Mouse (Mus musculus) CH12F3 (cell line): ENCODE measurements around the gene Gm44805.
"Not testable (repeated sequence)": the region's sequence is repeated elsewhere in the genome, so short reads cannot be mapped to it uniquely, and the experiment has no call there.

Experiments
- in situ Hi-C: fragments of 300-500 bp; cut with MboI; formaldehyde crosslinking; loops from 2 replicates; pipeline ENCODE4 v1.14.3; 2020; ENCODE audit warnings: low sequenced_read_pairs

The Gm44805 gene

DNA sequence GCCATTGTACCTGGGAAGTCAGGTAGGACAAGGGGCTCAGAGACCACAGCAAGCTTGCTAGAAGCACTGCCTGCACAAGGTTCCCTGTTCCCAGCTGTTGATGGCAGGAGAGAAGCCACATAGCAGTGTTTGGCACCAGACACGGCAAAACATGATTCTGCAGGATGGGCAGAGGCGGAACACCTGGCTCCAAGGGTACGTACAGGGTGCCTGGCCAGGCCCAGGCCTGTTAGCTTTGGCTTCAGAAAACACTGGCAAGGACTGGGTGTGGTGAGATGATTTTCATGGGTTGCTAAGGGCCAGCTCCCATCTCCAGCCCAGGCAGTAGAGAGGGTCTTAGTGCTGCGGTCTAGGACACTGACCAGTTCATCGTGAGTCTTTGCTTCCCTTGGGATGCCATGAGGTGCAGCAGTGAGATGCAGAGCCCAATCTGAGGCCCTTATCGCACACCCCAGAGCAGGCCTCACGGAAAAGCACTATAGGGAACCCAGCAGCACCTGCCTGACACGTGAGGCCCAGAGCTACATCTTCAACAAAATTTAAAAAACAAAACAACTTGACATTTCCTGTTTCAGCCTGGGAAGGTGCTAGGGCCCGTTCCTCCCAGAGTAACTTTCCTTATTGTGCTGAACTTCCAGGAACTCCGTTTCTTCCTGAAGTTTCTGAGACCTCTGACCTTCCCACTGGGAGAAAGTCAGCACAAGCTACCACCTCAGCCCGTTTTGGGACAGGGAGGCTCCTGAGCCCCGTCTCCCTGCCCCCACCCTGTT lies 19.3 kb upstream of the Gm44805 start:
- in situ Hi-C loops, result loop anchor here (5.0 kb wide), 1 partner anchor 33 kb away; the partner anchor contains the start of gene Clptm1

DNA sequence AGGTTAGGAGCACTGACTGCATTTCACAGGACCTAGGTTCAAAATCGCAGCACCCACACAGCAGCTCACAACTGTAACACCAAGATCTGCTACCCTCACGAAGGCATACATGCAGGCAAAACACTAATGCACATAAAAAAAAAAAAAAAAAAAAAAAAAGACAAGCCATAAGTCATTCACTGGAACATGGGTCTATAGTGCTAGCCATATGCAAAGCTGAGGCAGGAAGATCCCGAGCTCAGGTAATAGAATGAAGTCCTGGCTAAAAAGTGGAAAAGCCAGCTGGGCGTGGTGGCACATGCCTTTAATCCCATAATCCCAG lies 18.6 kb upstream of the Gm44805 start:
- in situ Hi-C loops, result loop anchor here (5.0 kb wide), 1 partner anchor 32 kb away; the partner anchor contains the start of gene Clptm1

DNA sequence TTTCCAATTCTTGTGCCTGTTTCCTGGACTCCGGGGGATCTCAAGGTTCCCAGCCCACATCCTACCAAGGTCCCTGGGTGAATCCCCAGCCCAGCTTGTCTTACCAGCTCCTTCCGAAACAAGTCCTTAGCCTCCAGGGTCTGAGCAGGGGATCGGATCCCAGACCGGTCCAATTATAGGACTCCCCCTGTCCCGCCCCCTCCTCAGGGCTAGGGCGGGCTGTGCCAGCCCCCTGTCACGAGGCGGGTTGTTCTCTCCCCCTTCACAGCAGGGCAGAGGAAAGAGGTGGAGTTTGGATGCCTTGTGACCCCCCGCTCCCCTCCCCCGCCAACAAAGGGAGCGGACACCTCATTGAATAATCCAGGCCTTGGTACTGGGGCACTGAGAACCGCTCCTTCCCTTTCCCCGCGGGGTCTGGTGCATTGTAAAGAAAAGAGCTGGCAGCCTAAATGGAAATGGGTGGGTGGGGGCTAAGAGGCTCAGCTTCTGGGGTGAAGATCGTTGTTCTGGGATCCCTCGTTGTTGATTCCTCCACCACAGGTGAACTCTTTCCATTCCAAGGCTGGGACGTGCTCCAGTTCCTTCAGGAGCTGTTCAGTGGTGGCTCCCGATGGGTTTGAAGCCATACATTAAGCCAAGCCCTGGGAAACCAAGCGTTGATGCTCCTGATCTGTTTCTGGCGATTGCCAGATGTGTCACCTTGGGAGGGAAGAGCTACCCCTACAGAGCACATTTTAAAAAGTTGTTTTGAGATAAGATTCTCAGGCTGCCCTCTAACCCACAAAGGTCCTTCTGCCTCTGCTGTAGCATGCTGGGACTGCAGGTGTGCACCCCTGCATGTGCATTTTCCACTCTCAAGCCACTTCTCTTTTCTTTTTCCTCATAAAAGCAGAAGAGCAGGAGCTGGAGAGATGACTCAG lies 17.9 kb upstream of the Gm44805 start, which contains the start of gene Apoe:
TSS of gene Apoe (minus strand) at position 282 of the 920 bp plus-strand sequence.
- in situ Hi-C loops, result no loop called here

DNA sequence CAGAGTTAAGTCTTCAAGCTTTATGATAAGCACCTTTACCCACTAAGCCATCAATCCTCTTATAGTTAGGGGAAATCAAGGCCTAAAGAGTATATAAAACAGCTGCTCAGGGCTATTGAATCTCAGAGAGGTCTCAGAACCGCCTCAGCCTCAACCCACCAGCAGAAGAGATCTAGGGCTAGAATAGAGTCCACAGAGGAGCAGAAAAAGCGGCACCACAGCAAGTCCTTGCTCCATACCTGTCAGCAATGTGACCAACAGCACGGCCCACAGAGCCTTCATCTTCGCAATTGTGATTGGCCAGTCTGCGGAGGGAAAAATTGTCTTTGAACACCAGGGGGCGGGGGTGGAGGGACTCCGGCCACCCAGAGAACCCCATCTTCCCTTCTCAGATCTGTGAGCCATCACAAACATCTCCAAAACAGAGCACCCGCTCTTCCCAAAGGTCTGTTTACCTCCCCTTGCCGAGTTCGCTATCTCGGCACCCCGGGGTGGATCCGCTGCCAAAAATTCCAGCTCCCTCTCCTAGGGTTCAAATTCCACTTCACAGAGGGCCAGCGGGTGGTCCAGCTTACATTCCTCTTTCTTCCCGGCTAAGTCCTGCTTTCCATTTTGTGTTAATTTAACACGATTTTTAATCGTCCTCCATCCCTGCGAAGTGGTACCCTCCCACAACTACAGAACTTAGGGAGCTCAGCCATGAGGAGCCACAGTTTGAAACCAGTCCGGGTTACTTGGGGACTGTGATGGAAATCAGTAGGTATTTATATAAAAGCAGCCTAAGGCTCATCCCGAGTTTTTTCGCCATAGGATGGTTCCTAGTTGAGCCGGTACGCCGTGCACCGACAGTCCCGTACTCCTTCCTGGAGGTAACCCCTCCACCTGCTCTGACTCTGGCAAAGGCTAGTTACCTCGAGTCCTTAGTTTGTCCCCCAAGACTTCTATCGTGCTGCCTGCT lies 17.0 kb upstream of the Gm44805 start:
- in situ Hi-C loops, result no loop called here

DNA sequence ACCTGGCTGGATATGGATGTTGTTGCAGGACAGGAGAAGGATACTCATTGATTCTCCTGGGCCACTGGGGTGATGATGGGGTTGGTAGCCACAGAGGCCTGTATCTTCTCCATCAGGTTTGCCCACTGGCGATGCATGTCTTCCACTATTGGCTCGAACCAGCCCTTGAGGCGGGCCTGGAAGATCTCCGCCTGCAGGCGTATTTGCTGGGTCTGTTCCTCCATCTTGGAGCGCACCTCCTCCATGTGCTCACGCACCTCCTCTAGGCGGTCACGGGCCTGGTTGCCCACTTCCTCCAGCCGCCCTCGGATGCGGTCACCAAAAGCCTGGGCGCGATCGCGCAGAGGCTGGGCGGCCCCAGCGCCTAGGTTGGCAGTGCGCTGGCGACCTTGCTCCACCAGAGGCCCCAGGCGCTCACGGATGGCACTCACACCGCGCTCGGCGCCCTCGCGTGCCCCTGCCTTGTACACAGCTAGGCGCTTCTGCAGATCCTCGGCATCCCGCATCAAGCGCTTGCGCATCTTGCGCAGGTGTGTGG lies 15.2 kb upstream of the Gm44805 start:
- in situ Hi-C loops, result no loop called here

DNA sequence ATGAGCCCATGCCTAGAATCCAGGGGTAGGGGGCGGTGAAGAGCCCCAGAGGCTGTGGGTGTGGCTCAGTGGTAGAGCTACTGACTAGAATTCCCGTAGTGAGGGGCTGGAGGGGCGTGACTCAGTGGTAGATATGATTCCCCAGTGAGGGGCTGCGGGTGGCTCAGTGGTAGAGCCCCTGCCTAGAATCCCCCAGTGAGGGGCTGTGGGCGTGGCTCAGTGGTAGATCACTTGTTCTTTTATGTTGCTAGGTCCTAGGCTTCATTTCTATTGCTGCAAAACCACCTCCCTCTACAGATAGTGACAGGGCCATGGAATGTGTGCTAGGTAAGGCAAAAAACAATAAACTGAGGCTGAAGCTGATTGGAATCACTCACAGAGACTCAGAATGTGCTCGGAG lies 14.7 kb upstream of the Gm44805 start:
- in situ Hi-C loops, result no loop called here

DNA sequence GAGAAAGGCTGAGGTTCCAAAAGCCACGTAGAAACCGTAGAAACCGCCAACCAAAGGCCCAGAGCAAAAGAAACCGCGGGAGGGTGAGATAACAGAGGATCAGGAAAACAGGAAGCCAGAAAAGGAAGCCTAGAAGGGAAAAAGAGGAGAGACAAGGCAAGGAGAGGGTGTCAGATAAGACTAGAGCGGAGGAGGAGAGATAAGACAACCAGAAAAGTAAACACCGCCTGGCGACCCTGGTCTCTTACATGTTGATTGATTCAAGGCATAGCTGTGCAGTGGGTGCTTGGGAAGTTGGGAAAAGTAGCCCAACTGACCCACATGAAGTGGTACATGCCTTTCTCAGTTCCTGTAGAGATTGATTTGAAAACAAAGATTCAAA lies 14.0 kb upstream of the Gm44805 start:
- in situ Hi-C loops, result no loop called here

DNA sequence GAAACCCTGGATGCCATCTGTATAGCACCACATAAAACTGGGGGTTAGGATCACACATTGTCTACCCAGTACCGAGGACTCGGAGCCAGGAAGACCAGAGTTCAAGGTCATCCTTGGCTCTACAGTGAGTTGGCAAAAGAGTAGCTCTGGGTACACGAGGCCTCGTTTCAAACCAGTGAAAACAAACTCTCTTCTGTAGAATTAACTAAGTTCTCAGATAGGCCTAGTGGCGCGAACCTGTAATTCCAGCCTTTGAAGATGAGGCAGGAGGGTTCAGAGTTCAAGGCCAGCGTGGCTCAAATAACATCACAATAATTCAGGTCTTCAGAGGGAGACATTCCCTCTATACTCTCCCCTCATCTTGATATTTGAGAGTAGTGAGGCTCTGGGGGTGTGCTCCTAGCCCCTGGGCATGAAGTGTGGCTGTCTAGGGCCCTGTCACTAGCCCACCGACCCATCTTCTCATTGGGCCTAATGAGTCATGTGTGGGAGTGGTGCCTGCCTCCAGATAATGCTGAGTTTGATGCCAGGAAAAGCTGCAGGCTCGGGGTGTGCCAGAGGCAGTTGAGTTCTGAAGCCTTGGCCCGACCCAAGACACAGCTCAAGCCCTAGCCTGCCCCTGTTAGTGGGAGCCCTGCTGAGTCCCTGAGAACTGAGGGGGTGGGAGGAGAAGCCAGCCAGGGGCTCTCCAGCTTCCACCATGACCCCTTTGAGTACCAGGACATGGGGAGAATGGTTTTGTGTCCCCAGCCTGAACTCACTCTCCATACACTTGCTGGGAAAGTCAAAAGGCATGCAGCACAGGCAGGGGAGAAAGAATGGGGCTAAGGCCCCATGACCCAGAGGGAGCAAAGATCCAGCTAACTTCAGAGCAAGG lies 13.4 kb upstream of the Gm44805 start:
- in situ Hi-C loops, result no loop called here

DNA sequence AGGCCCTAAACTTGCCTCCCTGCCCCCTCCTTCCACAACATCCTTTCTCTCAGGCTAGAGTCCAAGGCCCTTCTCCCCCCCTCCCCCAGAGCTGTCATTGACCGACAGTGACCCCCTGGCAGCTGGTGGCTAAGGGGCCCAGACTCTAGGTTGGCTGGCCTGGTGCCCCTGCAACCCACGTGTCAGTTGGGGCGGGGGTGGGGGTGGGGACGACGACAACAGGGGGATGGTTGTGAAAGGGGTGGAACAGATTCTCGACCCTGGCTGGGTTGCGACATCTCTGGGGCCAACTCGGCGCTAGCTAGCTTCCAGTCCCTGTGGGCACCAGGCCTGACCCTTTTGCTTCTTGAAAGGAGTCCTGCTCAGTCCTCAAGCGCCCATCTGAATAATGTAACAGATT lies 12.2 kb upstream of the Gm44805 start:
- in situ Hi-C loops, result no loop called here

DNA sequence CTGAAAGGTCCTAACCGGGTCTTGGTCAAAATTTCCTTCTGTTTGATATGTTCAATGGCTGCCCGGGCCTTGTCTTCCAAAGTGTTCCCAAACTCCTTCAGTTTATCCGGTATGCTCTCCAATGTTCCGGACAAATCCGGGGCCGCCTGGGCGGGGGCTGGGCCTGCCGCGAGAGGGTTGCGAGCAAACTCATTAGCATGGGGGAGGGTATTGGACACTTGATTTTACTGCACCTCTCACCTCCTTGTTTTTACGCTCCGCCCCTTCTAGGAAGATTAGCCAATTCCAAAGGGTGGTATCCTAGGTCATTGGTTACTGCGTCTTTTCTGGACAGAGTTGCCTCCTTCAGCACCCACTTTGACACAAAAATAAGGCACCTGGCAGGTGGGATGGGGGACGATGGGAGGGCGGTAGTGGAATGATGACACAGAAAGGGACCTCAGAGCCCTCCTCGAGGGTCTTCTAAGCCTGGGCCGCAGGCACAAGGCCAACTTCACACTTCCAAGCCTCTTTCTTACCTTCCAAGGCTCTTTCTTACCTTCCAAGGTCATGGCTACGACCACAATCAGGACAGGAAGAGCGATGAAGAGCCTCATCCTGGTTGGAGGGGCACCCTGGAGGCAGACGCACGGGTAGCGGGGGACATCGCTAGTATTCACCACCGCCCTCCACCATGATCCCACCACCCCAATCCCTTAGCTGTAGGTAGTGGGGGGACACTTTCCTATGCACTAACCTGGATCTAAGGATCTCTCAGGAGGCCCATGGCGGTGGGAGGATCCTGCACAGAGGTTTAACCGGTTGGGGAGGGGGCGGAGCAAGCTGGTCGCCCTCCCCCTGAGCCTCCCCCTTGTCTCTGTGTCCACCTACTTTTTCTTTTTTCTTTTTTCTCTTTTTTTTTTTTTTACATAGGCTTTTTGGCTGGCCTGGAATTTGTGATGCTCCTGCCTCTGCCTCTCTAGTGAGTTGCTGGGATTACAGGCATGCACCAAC lies 10.9 kb upstream of the Gm44805 start, which contains the start of gene Apoc1:
TSS of gene Apoc1 (minus strand) at position 788 of the 993 bp plus-strand sequence.
- in situ Hi-C loops, result no loop called here

DNA sequence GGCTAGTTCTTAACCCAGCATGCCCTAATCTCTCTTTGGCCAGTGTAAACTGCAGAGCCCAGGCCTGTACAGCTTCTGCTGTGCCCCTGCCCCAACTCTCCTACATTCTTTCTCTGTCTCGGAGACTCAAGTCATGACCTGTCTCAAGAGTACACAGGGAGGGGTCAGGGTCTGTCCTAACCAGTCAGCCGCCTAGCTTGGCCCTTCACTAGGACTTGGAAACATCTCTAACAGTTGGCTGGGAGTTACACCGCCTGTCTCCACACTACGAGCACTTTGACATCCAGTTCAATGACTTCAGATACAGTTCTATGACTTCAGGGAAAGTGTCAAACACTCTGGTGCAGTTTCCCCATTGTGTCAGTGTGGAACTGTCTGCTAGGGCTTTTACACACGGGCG lies 10.2 kb upstream of the Gm44805 start:
- in situ Hi-C loops, result no loop called here

DNA sequence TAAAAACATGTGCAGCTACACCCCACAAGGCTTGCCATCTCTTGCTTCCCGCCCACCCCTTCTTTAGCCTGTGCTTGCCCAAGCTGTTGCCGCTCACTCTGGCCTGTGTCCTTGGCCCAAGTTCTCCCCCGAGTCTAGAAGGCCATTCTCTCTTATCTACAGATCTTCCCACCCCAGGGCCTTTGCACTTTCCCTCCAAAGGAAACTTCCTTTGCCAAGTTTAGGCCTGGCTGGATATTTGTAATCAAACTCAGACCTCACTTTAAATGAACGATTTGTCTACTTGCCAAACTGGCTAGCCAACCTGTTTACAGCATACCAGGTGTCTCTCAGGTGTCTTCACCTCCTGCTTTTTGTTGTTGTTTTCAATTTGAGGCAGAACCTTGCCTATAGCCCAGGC lies 9.6 kb upstream of the Gm44805 start:
- in situ Hi-C loops, result no loop called here

DNA sequence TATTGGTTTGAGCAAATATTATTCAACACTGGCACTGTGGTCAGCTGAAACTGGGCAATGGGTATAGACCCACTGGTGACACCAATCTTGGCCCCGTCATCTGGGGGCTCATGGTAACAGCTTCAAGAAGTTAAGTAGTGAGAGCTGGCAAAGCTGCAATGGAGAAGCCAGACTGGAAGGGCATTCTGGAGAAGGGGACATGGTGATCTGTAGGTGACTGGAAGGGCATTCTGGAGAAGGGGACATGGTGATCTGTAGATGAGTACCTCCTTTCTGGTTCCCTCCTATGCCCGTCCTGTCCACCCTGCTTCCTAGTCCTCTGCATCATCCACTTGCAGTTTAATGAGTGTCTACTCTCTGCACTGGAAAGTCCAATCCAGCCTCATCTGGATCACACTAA lies 7.4 kb upstream of the Gm44805 start:
- in situ Hi-C loops, result no loop called here

DNA sequence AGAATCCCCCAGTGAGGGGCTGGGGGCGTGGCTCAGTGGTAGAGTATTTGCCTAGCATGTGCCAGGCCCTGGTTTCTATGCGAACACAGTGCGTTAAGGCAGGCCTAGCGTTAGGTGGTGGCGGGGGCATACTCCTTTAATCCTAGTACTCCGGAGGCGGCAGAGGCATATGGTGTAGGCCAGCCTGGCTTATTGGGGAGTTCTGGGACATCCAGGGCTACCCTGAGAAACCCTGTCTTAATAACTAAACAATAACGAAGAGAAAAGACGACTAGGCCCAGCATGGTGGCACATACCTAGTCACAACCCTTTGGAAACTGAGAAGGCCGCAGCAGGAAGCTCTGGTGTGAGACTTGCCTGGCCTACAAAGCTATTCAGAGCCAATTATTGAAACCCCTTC lies 6.9 kb upstream of the Gm44805 start:
- in situ Hi-C loops, result no loop called here

DNA sequence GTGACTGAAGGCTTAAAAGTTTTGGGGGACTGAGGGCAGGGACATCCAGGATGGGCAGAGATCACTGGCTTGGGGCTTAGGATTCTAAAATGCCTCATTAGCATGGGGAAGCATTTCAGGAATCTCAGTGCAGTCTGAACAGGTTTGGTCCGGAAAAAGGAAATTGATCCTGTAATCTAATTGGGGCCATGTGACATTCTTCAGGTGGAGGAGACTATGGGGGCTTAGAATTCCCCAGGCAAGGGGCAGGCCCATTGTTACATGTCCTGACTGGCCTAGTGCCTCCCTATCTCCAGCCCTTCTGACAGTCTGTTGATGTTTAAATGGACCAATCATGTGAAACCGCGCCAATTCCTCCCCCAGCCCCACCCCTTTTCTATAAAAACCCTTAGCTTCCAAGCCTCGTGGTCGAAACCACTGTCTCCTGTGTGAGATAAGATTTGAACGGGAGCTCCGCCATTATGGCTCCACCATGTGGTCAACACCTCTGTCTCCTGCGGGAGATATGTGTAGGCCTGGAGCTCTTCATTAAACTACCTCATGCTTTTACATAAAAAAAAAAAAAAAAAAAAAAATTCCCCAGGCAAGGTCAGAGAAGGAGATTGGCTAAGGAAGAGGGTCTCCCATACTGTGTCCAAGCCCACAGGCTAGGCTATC lies 5.8 kb upstream of the Gm44805 start:
- in situ Hi-C loops, result not testable (repeated sequence)

DNA sequence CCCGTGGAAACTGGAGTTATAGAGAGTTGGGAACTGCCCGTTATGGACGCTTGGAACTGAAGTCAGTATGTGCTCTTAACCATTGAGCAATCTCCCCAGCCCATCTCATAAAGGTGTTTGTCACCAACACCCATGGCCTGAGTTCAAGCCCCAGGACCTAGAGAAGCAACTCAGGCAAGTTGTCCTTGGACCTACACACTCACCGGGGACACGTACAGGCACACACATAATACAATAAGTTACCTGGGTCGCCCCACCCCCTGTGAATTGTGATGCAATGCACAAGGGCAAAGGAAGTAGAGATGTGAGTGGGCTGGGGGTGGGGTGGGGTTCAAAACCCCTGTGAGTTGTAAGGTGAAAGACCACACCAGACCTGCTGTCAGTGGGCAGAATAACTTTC lies 5.3 kb upstream of the Gm44805 start:
- in situ Hi-C loops, result no loop called here

DNA sequence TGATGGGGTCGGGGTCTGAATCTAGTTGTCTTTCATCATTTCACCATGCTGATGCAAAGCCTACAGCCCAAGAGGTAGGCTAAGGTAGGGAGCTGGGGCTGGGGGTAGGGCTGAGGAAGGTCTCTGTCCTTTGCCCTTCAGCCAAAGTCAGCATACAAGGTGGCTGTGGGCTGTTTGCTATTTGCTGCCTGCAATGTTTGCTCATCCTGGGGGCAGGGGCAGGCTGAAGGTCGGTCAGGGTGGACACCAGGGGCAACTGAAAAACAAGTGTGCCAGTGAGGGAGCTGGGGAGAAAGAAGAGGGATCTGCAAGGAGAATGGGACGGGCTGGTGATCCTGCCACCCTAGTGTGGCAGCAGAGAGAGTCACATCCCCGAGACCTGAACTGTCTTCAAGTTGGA lies 4.2 kb upstream of the Gm44805 start:
- in situ Hi-C loops, result no loop called here

DNA sequence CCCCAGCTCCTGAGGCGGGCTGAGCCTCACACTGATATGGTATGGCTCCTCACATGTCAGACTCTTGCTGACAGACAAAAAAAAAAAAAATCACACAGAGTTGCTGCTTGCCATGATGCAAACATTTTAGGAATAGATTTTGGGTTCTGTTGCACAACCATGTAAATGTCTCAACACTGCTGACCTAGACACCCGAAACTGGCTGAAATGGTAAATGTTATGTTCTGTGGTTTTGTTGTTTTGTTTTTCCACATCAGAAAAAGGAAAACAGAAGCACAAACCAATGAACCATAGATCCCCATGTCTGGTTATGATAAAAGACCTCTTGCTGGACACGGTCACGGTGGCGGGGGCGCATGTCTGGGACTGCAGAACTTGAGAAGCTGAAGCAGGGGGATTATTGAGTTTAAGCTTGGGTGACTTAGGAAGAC lies 2.6 kb upstream of the Gm44805 start:
- in situ Hi-C loops, result no loop called here
